8 mouse cellular contexts compared by ENCODE assay signal in the genomic region with DNA sequence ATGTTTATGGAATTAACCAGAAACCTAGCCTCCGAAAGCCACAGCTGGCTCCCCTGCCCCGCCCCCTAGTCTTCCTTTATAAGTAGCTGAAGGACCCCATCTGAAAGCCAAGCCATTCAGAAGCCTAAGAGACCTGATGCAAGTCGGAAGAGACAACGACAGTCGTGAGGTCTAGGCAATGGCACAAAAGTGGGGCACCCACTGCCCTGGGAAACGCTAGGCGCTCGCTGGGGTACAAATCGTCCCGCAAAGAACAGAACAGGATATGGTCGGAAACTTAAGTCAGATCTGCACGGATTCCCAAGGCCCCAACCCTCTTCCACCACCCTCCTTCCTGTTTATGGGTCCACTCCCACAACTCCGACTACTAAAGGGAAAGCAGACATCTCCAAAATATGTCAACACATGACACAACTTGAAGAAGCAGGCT. TPM values are rescaled to one million over a fixed set of nuclear protein-coding genes. Genes with fewer than 3 reads are reported as not detected.
DNase-seq lines count a peak whose midpoint lies in the region; ATAC-seq and TF ChIP-seq lines count a peak whose summit lies in the region.

No protein-coding gene starts in this region.

- H3K36me3 ChIP-seq in lung, embryonic 16.5 days (ENCODE audit: control insufficient read depth, insufficient read depth, low read length): peaks cover 5% of the 10 kb centered on the region; the same call in 1 of the 2 replicates
- H3K36me3 ChIP-seq in heart, postnatal 0 days (replicated peaks; ENCODE audit: control insufficient read depth, insufficient read depth, low read length): 0 out of 2 replicates have a peak, but pooled peaks cover 4% of the 10 kb centered on the region
- H3K36me3 ChIP-seq in liver, postnatal 0 days (replicated peaks; ENCODE audit: insufficient read depth, low read length): no peaks in the 10 kb centered on the region
- H3K36me3 ChIP-seq in testis, adult 2 months (ENCODE audit: control insufficient read depth, insufficient read depth, low read length): no peaks in the 10 kb centered on the region

- H3K4me1 ChIP-seq in lung, embryonic 16.5 days (replicated peaks; ENCODE audit: control insufficient read depth, insufficient read depth, low read length): peaks cover 32% of the 10 kb centered on the region
- H3K4me1 ChIP-seq in heart, postnatal 0 days (ENCODE audit: control insufficient read depth, insufficient read depth): peaks cover 36% of the 10 kb centered on the region
- H3K4me1 ChIP-seq in liver, postnatal 0 days (ENCODE audit: insufficient read depth): peaks cover 38% of the 10 kb centered on the region
- peaks cover 4% of the 10 kb centered on the region; the same call in 1 of the 2 replicates for H3K4me1 ChIP-seq in testis, adult 2 months (ENCODE audit: control insufficient read depth, insufficient read depth, low read length)

- peak; percentile 12 for DNase-seq in adrenal gland, postnatal 25 days
- DNase-seq in adrenal gland, postnatal 10 days: no peak
- no peak for DNase-seq in lung, postnatal 4 days
- DNase-seq in heart, postnatal 0 days (ENCODE audit: low spot score): peak; percentile 18
- peak; percentile 30 for DNase-seq in liver, postnatal 0 days
- DNase-seq in left cerebral cortex, adult 9 months (ENCODE audit: low spot score in 2 of 2): no peak

- peak; percentile 56 for ATAC-seq in lung, embryonic 16.5 days (ENCODE audit: low read depth)
- peak; percentile 28 for ATAC-seq in heart, postnatal 0 days (ENCODE audit: insufficient read depth, low read depth)
- peak; percentile 17 for ATAC-seq in liver, postnatal 0 days

- no peaks in the 10 kb centered on the region for H3K9me3 ChIP-seq in lung, embryonic 16.5 days (ENCODE audit: control insufficient read depth, low read length)
- H3K9me3 ChIP-seq in heart, postnatal 0 days (replicated peaks; ENCODE audit: control insufficient read depth, low read length): no peaks in the 10 kb centered on the region
- H3K9me3 ChIP-seq in liver, postnatal 0 days (ENCODE audit: low read length): no peaks in the 10 kb centered on the region

- no peak for TF ChIP-seq CTCF in heart, postnatal 0 days (IDR thresholded peaks at IDR 0.05; ENCODE audit: low read depth)
- TF ChIP-seq CTCF in liver, postnatal 0 days (IDR thresholded peaks at IDR 0.05; ENCODE audit: low read depth): no peak
- no peak for TF ChIP-seq CTCF in testis, adult 2 months (IDR thresholded peaks at IDR 0.05; ENCODE audit: control insufficient read depth, insufficient read depth, insufficient replicate concordance, low read depth, low read length)

- peak overlapping the region; percentile 95 for H3K9ac ChIP-seq in lung, embryonic 16.5 days (ENCODE audit: low read length)
- peak overlapping the region; percentile 92 for H3K9ac ChIP-seq in heart, postnatal 0 days (replicated peaks; ENCODE audit: low read depth, low read length)
- H3K9ac ChIP-seq in liver, postnatal 0 days (replicated peaks): peak overlapping the region; percentile 92

- 2% methylated on average over 13 of the region's 13 CpGs for WGBS in lung, embryonic 16.5 days
- under 1% methylated on average over 13 of the region's 13 CpGs for WGBS in heart, postnatal 0 days
- WGBS in liver, postnatal 0 days (ENCODE audit: insufficient replicate concordance): 4% methylated on average over 13 of the region's 13 CpGs

- H3K4me3 ChIP-seq in lung, embryonic 16.5 days (ENCODE audit: low read length): peak overlapping the region; percentile 95
- peak overlapping the region; percentile 97 for H3K4me3 ChIP-seq in heart, postnatal 0 days (ENCODE audit: low read depth, low read length)
- H3K4me3 ChIP-seq in liver, postnatal 0 days (ENCODE audit: low read depth, low read length): peak overlapping the region; percentile 97
- H3K4me3 ChIP-seq in testis, adult 2 months (ENCODE audit: control insufficient read depth, low read depth, low read length): peak overlapping the region; percentile 78

- H3K27me3 ChIP-seq in lung, embryonic 16.5 days (ENCODE audit: control insufficient read depth, insufficient read depth, low read depth, low read length): no peaks in the 10 kb centered on the region
- H3K27me3 ChIP-seq in heart, postnatal 0 days (ENCODE audit: control insufficient read depth, insufficient read depth, low read length): no peaks in the 10 kb centered on the region
- H3K27me3 ChIP-seq in liver, postnatal 0 days (ENCODE audit: insufficient read depth, low read length): no peaks in the 10 kb centered on the region
- no peaks in the 10 kb centered on the region for H3K27me3 ChIP-seq in testis, adult 2 months (ENCODE audit: control insufficient read depth, insufficient read depth, low read length)

- H3K27ac ChIP-seq in lung, embryonic 16.5 days (ENCODE audit: low read length): peak overlapping the region; percentile 90
- peak overlapping the region; percentile 96 for H3K27ac ChIP-seq in heart, postnatal 0 days (ENCODE audit: low read depth)
- peak overlapping the region; percentile 96 for H3K27ac ChIP-seq in liver, postnatal 0 days (ENCODE audit: low read depth)
- H3K27ac ChIP-seq in testis, adult 2 months (ENCODE audit: control insufficient read depth, insufficient read depth, low read depth, low read length): no peak overlapping the region

- TF ChIP-seq POLR2A in testis, adult 2 months (IDR thresholded peaks at IDR 0.05; ENCODE audit: control insufficient read depth, low read depth, low read length): no peak

- peak overlapping the region; percentile 93 for H3K4me2 ChIP-seq in lung, embryonic 16.5 days (ENCODE audit: low read depth, low read length)
- peak overlapping the region; percentile 74 for H3K4me2 ChIP-seq in heart, postnatal 0 days (ENCODE audit: low read depth, low read length)
- peak overlapping the region; percentile 94 for H3K4me2 ChIP-seq in liver, postnatal 0 days (ENCODE audit: low read depth, low read length)

- TF ChIP-seq EP300 in heart, postnatal 0 days (IDR thresholded peaks at IDR 0.05; ENCODE audit: low read depth): no peak
- no peak for TF ChIP-seq EP300 in liver, postnatal 0 days (IDR thresholded peaks at IDR 0.05; ENCODE audit: low read depth)

RNA-seq across cellular contexts. Expression of gene Lrch1, which starts 1.3 kb away (rescaled TPM):
- 11.7 and 20.5 TPM in 2 replicates for total RNA-seq in adrenal gland, postnatal 25 days (2021)
- total RNA-seq in adrenal gland, postnatal 10 days (2021): 10 to 100 TPM; 13.7 to 16.2 TPM
- 16.3 and 18.3 TPM in 2 replicates for polyA plus RNA-seq in lung, embryonic 16.5 days (2015; fragmentation: Nextera tagmentation; extraction: Ambion mirVana)
- 13.7 and 14.2 TPM in 2 replicates for total RNA-seq in heart, postnatal 0 days (2014; rRNA removed; ENCODE audit: low replicate concordance)
- polyA plus RNA-seq in heart, postnatal 0 days (2015; fragmentation: Nextera tagmentation; extraction: Ambion mirVana): 7.7 and 8.4 TPM in 2 replicates
- polyA plus RNA-seq in liver, postnatal 0 days (2015; fragmentation: Nextera tagmentation; extraction: Ambion mirVana): 2.8 and 3.6 TPM in 2 replicates
- 1.6 and 1.7 TPM in 2 replicates for polyA plus RNA-seq in testis, adult 2 months (2012; rRNA removed)

Comparison
In these comparisons a context has a peak if more than half of its experiments do, and no peak if none do; other contexts are left out.
1. DNase-seq: peak in adrenal gland, postnatal 25 days (single experiment), heart, postnatal 0 days (single experiment) and liver, postnatal 0 days (single experiment); none in adrenal gland, postnatal 10 days (single experiment), lung, postnatal 4 days (0 of 2) and left cerebral cortex, adult 9 months (0 of 2).
2. Peak in every context shown above with its lines, with median percentiles within 50 percentile points of each other: ATAC-seq, H3K4me2 ChIP-seq, H3K4me3 ChIP-seq and H3K9ac ChIP-seq.